Mouse (Mus musculus): Measurements from ENCODE around the gene Med15.
A peak's percentile ranks its signal among the peaks of the same experiment; 100 is the strongest.
"Not testable (repeated sequence)": the region's sequence is repeated elsewhere in the genome, so short reads cannot be mapped to it uniquely, and the experiment has no call there.

Med15 gene

DNA sequence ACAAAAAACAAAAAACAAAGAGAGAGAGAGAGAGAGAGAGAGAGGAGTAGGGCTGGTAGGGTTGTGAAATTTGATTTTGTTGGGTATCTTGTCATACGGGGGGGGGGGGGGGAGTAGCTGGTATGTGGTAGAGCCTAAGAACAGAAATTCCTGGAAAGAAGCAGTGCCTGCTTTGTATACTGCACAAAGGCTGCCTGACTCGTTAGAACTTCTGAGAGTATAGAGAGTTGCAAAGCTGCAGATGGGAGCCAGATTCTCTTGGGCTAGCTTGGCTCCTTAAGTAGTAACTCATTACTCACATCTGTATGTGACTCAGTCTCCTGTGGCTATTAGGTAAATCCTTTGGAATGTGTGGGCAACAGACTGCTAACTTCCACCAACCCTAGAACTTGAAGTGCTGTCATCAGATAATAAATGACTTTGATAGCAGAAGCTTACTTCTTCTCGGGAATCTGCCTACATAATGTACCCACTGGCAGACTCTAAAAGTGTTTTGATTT, at the start of gene Med15:
Gene Med15, minus strand, starts transcription at position 51 of the 500 bp plus-strand sequence.
- DNase-seq (ENCODE audit: low read depth) = peak; percentile 72

DNA sequence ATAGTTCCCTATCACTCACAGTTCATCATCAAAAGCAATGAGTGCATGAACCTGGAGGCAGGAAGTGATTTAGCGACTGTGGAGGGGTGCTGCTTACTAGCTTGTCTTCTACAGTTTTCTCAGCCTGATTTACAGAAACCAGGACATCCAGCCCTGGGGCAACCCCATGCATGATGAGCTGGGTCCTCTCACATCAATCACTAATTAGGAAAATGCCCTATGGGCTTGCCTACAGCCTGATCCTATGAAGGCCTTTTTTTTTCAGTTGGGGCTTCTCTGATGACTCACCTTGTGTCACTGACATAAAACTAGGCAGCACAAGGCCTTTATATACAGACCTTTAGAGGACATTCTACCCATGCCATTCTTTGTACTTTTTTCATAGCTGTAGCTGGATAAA, 47.0 kb upstream of the Med15 start:
- DNase-seq (ENCODE audit: low read depth) = no peak

DNA sequence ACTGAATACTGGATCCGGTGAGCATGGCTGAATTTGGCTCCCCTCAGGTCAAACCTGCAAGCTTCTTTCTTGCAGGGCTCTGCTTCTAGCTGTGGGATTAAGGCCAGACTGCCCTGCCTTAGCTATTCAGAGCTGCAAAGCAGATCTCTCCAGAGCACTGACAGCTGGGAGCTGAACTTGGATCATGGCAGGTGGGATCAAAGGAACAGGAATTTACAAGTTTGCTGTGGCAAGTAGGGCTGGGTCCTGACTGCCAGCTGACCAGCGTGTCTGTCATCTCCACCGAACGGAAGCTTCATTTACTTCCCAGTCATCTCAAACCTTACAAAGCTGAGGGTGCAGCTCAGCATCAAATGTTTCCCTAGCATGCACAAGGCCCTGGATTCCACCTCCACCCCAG, 45.5 kb upstream of the Med15 start:
- no peak for DNase-seq (ENCODE audit: low read depth)

DNA sequence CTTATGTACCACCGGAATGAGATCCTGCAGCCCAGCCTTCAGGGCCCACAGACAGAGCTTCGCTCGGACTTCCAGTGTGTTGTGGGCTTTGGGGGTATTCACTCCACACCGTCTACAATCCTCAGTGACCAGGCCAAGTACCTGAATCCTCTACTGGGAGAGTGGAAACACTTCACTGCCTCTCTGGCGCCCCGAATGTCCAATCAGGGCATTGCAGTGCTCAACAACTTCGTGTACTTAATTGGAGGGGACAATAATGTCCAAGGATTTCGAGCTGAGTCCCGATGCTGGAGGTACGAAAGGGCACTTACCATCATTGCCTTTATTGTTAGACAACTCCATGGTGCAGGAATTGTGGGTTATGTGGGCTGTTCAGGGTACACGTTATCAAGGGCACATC, 44.1 kb upstream of the Med15 start:
- DNase-seq (ENCODE audit: low read depth) = no peak

GRCm38 (mm10) chr16:17771117-17771865, 38.6 kb upstream of the Med15 start:
- peak; percentile 94 for DNase-seq (ENCODE audit: low read depth)

DNA sequence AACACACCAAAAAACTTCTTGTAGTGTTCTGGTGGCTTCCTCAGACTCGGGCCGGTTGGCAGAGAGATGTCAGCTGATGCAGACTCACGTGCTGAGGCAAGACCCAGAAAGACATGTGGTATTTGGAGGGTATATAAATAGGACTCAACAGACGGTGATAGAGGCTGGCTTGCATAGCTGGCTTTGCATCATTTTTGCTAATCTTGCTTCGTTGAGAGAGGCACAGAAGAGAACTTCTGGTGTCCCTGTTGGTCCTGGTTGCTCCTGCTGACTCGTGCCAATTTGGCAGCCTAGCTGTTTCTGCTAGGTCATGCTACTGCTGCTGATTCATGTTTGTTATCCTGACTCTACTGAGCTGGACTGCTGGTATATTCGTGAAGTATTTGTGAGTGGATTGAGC, 36.1 kb upstream of the Med15 start:
- peak; percentile 71 for DNase-seq (ENCODE audit: low read depth)

DNA sequence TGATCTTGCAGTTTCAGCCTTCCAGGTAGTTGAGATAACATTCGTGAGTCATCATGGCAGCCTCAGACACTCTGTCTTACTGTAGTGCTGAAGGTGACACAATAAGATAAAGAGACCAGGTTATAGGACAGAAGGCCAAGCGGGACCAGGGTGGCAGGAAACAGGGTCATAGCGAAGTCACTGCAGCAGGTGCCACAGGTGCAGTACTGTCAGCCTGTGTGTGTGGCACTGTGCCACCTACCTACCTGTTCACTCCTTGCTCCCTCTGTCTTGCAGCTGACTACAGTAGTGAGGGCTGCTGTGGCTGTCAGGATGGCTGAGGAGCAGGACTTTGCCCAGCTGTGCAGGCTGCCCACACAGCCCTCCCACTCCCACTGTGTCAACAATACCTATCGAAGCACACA, 31.4 kb upstream of the Med15 start:
- no peak for DNase-seq (ENCODE audit: low read depth)

GRCm38 (mm10) chr16:17761074-17761473, 28.4 kb upstream of the Med15 start:
- DNase-seq (ENCODE audit: low read depth) = no peak

GRCm38 (mm10) chr16:17760657-17761056, 28.0 kb upstream of the Med15 start:
- no peak for DNase-seq (ENCODE audit: low read depth)

GRCm38 (mm10) chr16:17759813-17760321, 27.2 kb upstream of the Med15 start:
- DNase-seq (ENCODE audit: low read depth) = no peak

DNA sequence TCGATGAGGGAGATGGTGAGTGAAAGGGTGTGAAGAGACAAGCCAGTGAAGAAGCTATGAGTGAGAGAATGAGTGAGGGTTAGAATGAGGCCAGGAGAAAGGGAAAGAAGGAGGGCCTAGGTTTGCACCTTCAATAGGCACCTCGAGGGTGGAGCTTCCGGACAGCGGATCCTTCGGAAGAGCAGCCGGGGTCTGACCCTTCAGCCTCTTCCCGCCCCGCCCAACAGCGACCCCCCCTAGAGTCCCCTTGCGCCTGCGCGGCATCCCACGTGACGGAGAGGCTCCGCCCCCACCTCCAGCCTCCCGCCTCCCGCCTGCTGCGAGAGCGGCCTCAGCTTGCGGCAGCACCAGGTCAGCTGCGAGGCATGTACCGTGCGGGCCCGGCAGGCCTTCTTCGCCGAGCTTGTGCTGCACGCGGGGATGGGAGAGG, 26.7 kb upstream of the Med15 start, which contains the start of gene Klhl22:
Gene Klhl22, plus strand, starts transcription at position 275 of the 430 bp plus-strand sequence.
- DNase-seq (ENCODE audit: low read depth) = peak; percentile 60

DNA sequence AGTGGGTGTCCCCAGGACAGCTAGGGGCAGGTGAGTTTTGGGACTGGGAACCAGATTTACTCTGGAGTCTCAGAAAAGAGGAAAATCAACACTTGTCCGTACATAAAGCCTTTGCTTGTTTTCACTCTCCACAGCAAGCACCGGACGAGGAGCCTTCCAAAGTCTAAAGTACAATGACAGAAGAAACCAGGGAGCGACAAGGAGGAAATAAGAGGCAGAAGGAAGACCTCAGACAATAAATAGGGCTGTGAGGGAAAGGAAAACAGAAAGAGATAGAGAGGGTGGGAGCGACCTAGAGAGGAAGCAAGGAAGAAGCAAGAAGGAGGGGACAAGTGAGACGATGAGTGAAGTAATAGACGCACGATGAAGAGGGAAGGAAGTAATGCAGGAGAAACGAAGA, 26.2 kb upstream of the Med15 start:
- no peak for DNase-seq (ENCODE audit: low read depth)

GRCm38 (mm10) chr16:17757756-17758155, 25.1 kb upstream of the Med15 start:
- no peak for DNase-seq (ENCODE audit: low read depth)

GRCm38 (mm10) chr16:17753686-17754085, 21.0 kb upstream of the Med15 start:
- DNase-seq (ENCODE audit: low read depth) = no peak

GRCm38 (mm10) chr16:17753001-17753400, 20.3 kb upstream of the Med15 start:
- no peak for DNase-seq (ENCODE audit: low read depth)

DNA sequence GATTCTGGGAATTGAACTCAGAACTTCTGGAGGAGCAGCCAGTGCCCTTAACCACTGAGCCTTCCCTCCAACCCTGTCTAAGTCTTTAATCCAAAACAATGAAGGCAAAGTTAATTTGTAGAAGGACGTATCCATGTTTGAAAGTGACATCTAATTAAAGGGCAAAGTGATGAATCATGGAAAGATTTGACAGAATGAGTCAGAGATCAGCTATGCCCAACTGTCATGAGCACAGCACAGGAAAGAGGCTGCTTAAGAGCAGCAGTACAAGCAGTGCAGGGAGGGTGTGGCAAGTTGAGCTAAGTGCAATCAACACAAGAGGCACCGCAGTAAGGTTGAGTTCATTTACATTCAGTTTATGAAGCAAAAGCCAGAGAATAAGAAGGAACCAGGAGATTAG, 12.4 kb upstream of the Med15 start:
- DNase-seq (ENCODE audit: low read depth) = no peak

- no peak for DNase-seq (ENCODE audit: low read depth)
Measured at GRCm38 (mm10) chr16:17744536-17744935, 11.8 kb upstream of the Med15 start.

DNA sequence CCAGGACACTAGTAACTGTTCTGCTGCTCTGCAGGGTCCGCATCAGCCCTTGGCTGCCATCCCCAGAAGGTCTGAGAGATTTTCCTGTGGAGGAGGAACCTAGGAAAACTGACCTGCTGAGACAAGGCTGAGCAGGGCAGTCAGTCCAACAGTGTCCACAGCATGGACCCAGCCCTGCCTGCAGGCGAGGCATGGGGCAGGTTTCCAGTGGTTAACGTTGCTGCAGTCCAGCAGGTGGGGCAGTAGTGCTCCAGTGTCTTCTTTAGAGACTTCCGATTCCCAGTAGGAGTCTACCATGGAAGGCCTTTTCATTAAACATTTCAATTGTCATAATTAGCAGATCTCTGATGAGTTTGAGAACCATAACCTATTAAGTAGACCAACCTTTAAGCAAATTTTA, 10.6 kb upstream of the Med15 start:
- DNase-seq (ENCODE audit: low read depth) = no peak

DNA sequence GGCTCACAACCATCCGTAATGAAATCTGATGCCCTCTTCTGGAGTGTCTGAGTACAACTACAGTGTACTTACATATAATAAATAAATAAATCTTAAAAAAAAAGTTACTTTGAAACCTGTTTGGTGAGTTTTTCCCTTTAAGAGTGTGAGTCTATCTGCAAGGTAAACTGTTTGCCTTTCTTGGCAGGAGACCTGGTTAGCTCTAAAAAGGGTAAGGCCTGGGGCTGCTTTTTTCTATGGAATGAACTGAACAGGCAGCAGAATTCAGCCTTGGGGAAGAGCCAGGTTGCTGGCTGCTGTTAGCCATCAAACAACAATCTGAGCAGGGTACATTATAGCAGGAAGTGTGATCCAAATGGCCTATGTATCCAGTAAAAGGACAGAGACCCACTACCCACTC, 10.1 kb upstream of the Med15 start:
- no peak for DNase-seq (ENCODE audit: low read depth)

GRCm38 (mm10) chr16:17740080-17740479, 7.4 kb upstream of the Med15 start:
- no peak for DNase-seq (ENCODE audit: low read depth)

DNA sequence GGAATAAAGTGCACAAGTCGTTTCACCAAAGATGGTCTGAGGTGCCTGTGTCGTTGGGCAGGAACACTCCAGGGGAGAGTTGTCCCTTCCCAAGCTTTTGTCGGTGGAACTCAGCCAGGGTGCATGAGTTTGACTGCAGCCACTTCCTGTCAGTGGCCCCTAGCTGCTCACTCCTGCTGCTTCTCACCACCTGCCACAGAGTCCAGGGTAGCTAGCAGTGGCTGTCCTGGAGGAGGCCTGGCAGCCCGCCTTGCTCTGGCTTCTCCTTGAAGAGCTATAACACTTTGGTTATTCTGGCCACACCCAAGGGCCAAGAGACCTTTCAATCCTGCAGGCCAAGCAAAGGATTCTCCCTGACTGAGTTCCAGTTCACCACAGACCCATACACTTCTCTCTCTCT, 3.5 kb upstream of the Med15 start:
- no peak for DNase-seq (ENCODE audit: low read depth)

DNA sequence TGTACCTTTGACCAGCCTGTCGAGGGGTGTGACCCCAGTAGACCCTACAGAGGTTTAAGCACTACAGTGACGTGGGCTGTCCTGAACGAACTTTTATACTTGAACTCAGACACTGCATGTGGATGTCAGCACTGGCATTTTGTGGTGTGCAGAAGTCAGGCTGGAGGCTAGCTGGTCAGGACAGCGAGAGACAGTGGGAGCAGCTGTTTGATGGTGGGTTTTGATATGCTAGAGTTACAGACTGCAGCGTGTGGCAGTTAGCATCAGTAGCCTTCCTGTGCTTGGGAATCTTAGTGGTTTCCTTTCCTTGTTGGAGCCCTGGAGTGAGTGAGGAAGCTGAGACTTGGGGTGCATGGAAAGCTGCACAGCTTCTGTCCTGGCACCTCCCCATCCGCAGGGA, 2.2 kb upstream of the Med15 start:
- not testable (repeated sequence) for DNase-seq (ENCODE audit: low read depth)

DNA sequence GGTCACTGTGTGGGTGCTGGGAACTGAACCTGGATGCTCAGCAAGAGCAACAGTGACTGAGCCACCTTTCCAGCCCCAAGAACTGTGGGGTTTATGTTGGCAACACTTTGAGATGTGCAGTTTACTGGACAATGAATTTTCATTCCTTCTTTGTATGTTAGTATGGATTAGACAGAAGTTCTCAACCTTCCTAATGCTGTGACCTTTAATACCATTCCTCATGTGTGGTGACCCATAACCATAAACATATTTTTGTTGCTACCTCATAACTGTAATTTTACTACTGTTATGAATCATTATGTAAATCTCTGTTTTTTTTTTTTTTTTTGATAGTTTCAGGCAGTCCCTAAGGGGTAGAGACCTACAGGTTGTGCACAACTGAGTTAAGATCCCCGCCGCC, 955 bp upstream of the Med15 start:
- DNase-seq (ENCODE audit: low read depth) = no peak

DNA sequence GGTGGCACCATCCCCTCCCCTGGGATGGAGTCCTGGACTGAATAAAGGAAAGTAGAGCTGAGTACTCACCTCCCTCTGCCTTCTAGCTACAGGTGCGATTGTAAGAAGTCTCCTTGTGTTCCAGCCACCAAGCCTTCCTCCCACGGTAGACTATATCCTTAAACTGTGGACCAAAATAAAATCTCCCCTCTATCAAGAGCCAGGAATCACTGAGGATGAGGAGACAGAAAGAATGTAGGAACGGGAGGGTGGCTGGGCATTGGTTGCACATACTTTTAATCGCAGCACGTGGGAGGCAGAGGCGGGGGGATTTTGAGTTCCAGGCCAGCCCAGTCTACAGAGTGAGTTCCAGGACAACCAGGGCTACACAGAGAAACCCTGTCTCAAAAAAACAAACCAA, 260 bp downstream of the Med15 start:
- no peak for DNase-seq (ENCODE audit: low read depth)
